Mouse (Mus musculus): ENCODE measurements around the gene Olfr374. TPM values are rescaled to one million over a fixed set of nuclear protein-coding genes. Genes with fewer than 3 reads are reported as not detected.

Gene Olfr374
- total RNA-seq, 1 experiment = 0.54 TPM

DNA sequence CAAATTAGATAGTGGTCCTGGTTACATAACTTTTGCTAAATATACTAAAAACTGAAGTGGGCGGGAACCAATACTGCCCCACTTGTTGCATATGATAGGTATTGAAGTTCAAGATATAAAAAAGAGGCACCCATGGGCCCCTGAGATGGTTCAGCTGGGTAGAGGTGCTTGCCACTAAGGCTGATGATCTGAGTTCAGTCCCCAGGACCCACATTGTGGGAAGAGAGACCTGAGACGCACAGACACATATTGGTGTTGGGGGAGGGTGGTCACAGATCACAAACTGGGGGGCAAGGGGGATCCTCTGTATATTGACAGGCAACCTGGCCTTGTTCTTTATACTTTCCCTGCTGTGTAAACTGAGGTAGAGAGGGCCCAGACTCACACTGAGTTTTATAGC is 30.6 kb downstream of the Olfr374 start:
- H3K27ac ChIP-seq (ENCODE audit: insufficient read depth, low read depth, low read length, poor library complexity, severe bottlenecking) = no peak overlapping the region

DNA sequence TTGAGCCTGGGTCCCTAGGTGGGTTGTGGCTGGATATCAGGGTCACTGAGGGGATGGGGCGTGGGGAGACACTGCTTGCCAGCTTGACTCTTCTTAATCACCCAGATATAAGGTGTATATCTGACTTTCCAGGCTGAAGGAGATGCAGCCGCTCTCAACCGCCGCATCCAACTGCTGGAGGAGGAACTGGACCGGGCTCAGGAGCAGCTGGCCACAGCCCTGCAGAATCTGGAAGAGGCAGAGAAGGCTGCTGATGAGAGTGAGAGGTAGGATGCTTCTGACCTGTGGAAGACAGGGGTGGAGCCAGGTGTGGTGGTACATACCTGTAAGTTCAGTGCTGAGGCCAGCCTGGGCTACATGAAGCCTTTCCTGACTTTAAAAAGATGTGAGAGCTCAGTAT is 31.6 kb downstream of the Olfr374 start:
- no peaks in the 10 kb centered on the region for H3K9me3 ChIP-seq (ENCODE audit: control insufficient read depth, insufficient read depth, low read depth, low read length)
- H3K27ac ChIP-seq (ENCODE audit: insufficient read depth, low read depth, low read length, poor library complexity, severe bottlenecking) = no peak overlapping the region
- H3K4me3 ChIP-seq (ENCODE audit: insufficient read depth in 1 of 2, low read depth in 1 of 2, low read length in 2 of 2, poor library complexity in 1 of 2, severe bottlenecking in 1 of 2) = no peak overlapping the region
- in situ Hi-C loops (cut with MboI; ENCODE audit: low sequenced_read_pairs in 2 of 2, unreplicated experiment in 2 of 2) = no loop called here
- TF ChIP-seq ZC3H11A (IDR thresholded peaks at IDR 0.05; ENCODE audit: borderline replicate concordance, low read depth, low read length) = no peak
- no peak for TF ChIP-seq MAFK (IDR thresholded peaks at IDR 0.05; ENCODE audit: insufficient read depth, low read depth, low read length)
- no peak for TF ChIP-seq ZNF384 (IDR thresholded peaks at IDR 0.05; ENCODE audit: low read depth, low read length)
- TF ChIP-seq HCFC1 (IDR thresholded peaks at IDR 0.05; ENCODE audit: borderline replicate concordance, insufficient read depth, low read length) = no peak
- no peak for TF ChIP-seq CHD2 (IDR thresholded peaks at IDR 0.05; ENCODE audit: low read depth, low read length)
- H3K9ac ChIP-seq (ENCODE audit: insufficient read depth, low read depth, low read length, poor library complexity, severe bottlenecking) = no peak overlapping the region
- DNase-seq (ENCODE audit: low read depth, low spot score) = no peak
- H3K4me1 ChIP-seq (ENCODE audit: control insufficient read depth in 2 of 2, insufficient read depth in 2 of 2, low read length in 2 of 2, poor library complexity in 1 of 2) = peaks cover 2 to 6% of the 10 kb centered on the region in 2 experiments; a peak in 2 of 4 replicates
- peaks cover 12% of the 10 kb centered on the region for H3K36me3 ChIP-seq (ENCODE audit: control insufficient read depth, insufficient read depth, low read length, poor library complexity, severe bottlenecking)

More for the DNA sequence above, 30.6 kb downstream of the Olfr374 start:
- no peak for DNase-seq (ENCODE audit: low read depth, low spot score)
- in situ Hi-C loops (cut with MboI; ENCODE audit: low sequenced_read_pairs in 2 of 2, unreplicated experiment in 2 of 2) = no loop called here
- no peak overlapping the region for H3K4me3 ChIP-seq (ENCODE audit: insufficient read depth in 1 of 2, low read depth in 1 of 2, low read length in 2 of 2, poor library complexity in 1 of 2, severe bottlenecking in 1 of 2)
- no peak overlapping the region for H3K9ac ChIP-seq (ENCODE audit: insufficient read depth, low read depth, low read length, poor library complexity, severe bottlenecking)
- TF ChIP-seq ZC3H11A (IDR thresholded peaks at IDR 0.05; ENCODE audit: borderline replicate concordance, low read depth, low read length) (no peak), ZNF384 (IDR thresholded peaks at IDR 0.05; ENCODE audit: low read depth, low read length) (no peak), HCFC1 (IDR thresholded peaks at IDR 0.05; ENCODE audit: borderline replicate concordance, insufficient read depth, low read length) (no peak), MAFK (IDR thresholded peaks at IDR 0.05; ENCODE audit: insufficient read depth, low read depth, low read length) (no peak), CHD2 (IDR thresholded peaks at IDR 0.05; ENCODE audit: low read depth, low read length) (no peak)
- peaks cover 2 to 6% of the 10 kb centered on the region in 2 experiments; a peak in 2 of 4 replicates for H3K4me1 ChIP-seq (ENCODE audit: control insufficient read depth in 2 of 2, insufficient read depth in 2 of 2, low read length in 2 of 2, poor library complexity in 1 of 2)
- peaks cover 11% of the 10 kb centered on the region for H3K36me3 ChIP-seq (ENCODE audit: control insufficient read depth, insufficient read depth, low read length, poor library complexity, severe bottlenecking)
- no peaks in the 10 kb centered on the region for H3K9me3 ChIP-seq (ENCODE audit: control insufficient read depth, insufficient read depth, low read depth, low read length)

DNA sequence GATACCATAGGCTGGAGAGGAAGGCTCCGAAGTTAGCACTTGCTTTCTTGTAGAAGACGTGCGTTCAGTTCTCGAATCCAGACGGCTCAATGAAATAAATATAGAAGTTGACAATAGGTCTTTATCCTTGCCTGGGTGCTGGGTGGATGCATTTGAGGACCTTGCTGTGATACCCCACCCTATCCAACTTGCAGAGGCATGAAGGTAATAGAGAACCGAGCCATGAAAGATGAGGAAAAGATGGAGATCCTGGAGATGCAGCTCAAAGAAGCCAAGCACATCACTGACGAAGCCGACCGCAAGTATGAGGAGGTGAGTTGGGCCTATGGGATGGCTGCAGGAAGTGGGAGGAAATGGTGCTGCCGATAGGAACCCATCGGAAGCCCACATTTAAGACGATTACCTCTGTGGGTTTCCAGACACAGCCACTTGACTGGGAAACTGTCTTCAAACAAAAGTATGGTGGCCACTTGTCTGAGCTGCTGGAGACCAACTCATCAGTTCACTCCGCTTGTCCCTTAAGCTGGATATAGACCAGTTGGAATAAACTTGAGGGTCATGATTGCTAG is 36.5 kb downstream of the Olfr374 start:
- no peak for DNase-seq (ENCODE audit: low read depth, low spot score)
- H3K36me3 ChIP-seq (ENCODE audit: control insufficient read depth, insufficient read depth, low read length, poor library complexity, severe bottlenecking) = peaks cover 22% of the 10 kb centered on the region
- H3K9me3 ChIP-seq (ENCODE audit: control insufficient read depth, insufficient read depth, low read depth, low read length) = no peaks in the 10 kb centered on the region
- TF ChIP-seq HCFC1 (IDR thresholded peaks at IDR 0.05; ENCODE audit: borderline replicate concordance, insufficient read depth, low read length) (no peak), CHD2 (IDR thresholded peaks at IDR 0.05; ENCODE audit: low read depth, low read length) (no peak), MAFK (IDR thresholded peaks at IDR 0.05; ENCODE audit: insufficient read depth, low read depth, low read length) (no peak), ZNF384 (IDR thresholded peaks at IDR 0.05; ENCODE audit: low read depth, low read length) (no peak)
- H3K4me1 ChIP-seq (ENCODE audit: control insufficient read depth in 2 of 2, insufficient read depth in 2 of 2, low read length in 2 of 2, poor library complexity in 1 of 2) = peaks cover 2 to 5% of the 10 kb centered on the region in 2 experiments; a peak in 1 of 4 replicates
- in situ Hi-C loops (cut with MboI; ENCODE audit: low sequenced_read_pairs in 2 of 2, unreplicated experiment in 2 of 2) = no loop called here
- H3K9ac ChIP-seq (ENCODE audit: insufficient read depth, low read depth, low read length, poor library complexity, severe bottlenecking) = no peak overlapping the region
- no peak overlapping the region for H3K27ac ChIP-seq (ENCODE audit: insufficient read depth, low read depth, low read length, poor library complexity, severe bottlenecking)
- no peak overlapping the region for H3K4me3 ChIP-seq (ENCODE audit: insufficient read depth in 1 of 2, low read depth in 1 of 2, low read length in 2 of 2, poor library complexity in 1 of 2, severe bottlenecking in 1 of 2)

DNA sequence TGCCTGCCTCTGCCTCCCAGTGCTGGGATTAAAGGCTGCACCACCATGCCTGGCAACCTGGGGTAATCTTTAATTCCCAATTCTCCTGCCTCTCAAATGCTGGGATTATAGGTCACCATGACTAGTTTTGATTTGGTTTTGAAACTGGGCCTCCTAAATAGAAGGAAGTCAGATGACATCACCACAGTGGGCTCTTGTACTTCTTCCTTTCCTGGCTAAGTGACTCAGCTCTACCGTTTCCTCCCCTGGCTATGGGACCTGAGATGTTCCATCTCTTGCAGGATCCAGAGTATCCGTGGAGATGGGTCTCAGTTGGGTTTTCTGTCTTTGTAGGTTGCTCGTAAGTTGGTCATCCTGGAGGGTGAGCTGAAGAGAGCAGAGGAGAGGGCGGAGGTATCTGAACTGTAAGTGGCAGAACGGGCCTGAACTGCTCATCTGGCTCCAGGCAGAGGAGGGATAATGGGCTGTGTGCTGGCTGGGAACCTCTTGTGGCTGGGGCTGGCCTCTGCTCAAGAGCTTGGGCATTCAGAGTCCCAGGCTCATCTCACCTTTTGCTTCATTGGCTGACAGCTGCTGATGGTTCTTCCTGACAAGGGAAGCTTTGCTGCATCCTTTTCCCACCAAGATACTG is 37.6 kb downstream of the Olfr374 start:
- Histone ChIP-seq H3K27ac (ENCODE audit: insufficient read depth, low read depth, low read length, poor library complexity, severe bottlenecking) (no peak overlapping the region), H3K4me1 (ENCODE audit: control insufficient read depth in 2 of 2, insufficient read depth in 2 of 2, low read length in 2 of 2, poor library complexity in 1 of 2) (peaks cover 2 to 5% of the 10 kb centered on the region in 2 experiments; a peak in 1 of 4 replicates), H3K9me3 (ENCODE audit: control insufficient read depth, insufficient read depth, low read depth, low read length) (no peaks in the 10 kb centered on the region), H3K36me3 (ENCODE audit: control insufficient read depth, insufficient read depth, low read length, poor library complexity, severe bottlenecking) (peaks cover 14% of the 10 kb centered on the region), H3K4me3 (ENCODE audit: insufficient read depth in 1 of 2, low read depth in 1 of 2, low read length in 2 of 2, poor library complexity in 1 of 2, severe bottlenecking in 1 of 2) (no peak overlapping the region), H3K9ac (ENCODE audit: insufficient read depth, low read depth, low read length, poor library complexity, severe bottlenecking) (no peak overlapping the region)
- in situ Hi-C loops (cut with MboI; ENCODE audit: low sequenced_read_pairs in 2 of 2, unreplicated experiment in 2 of 2) = no loop called here
- DNase-seq (ENCODE audit: low read depth, low spot score) = no peak
- TF ChIP-seq MAFK (IDR thresholded peaks at IDR 0.05; ENCODE audit: insufficient read depth, low read depth, low read length) (no peak), ZNF384 (IDR thresholded peaks at IDR 0.05; ENCODE audit: low read depth, low read length) (no peak), CHD2 (IDR thresholded peaks at IDR 0.05; ENCODE audit: low read depth, low read length) (no peak), ZC3H11A (IDR thresholded peaks at IDR 0.05; ENCODE audit: borderline replicate concordance, low read depth, low read length) (no peak), HCFC1 (IDR thresholded peaks at IDR 0.05; ENCODE audit: borderline replicate concordance, insufficient read depth, low read length) (no peak)

Measured in ES-E14 (cell line).